Mouse (Mus musculus): ENCODE measurements around the gene Fbln2. TPM values are rescaled to one million over a fixed set of nuclear protein-coding genes. Genes with fewer than 3 reads are reported as not detected.

The Fbln2 gene
- polyA plus RNA-seq, 1 experiment: 70.4 TPM

- TF ChIP-seq POLR2A (IDR thresholded peaks at IDR 0.05; ENCODE audit: control insufficient read depth, extremely low read depth, insufficient read depth, low read length, poor library complexity) (no peak), CTCF (IDR thresholded peaks at IDR 0.05; ENCODE audit: borderline replicate concordance, control insufficient read depth, extremely low read depth, insufficient read depth, low read length, poor library complexity) (no peak)
- H3K4me1 ChIP-seq (replicated peaks; ENCODE audit: control insufficient read depth, insufficient read depth, low read length): no peaks in the 10 kb centered on the region
- H3K27ac ChIP-seq (ENCODE audit: control insufficient read depth, insufficient read depth, low read length): no peak overlapping the region
- H3K4me3 ChIP-seq (ENCODE audit: control insufficient read depth, insufficient read depth, low read length): no peak overlapping the region
- H3K36me3 ChIP-seq (ENCODE audit: control insufficient read depth, insufficient read depth, low read length): no peaks in the 10 kb centered on the region
- WGBS: 62% methylated on average over 4 of the region's 4 CpGs
- no peaks in the 10 kb centered on the region for H3K27me3 ChIP-seq (ENCODE audit: control insufficient read depth, insufficient read depth, low read length)
- no peak for DNase-seq
Measured at GRCm38 (mm10) chr6:91228980-91229379, 16.7 kb downstream of the Fbln2 start.

DNA sequence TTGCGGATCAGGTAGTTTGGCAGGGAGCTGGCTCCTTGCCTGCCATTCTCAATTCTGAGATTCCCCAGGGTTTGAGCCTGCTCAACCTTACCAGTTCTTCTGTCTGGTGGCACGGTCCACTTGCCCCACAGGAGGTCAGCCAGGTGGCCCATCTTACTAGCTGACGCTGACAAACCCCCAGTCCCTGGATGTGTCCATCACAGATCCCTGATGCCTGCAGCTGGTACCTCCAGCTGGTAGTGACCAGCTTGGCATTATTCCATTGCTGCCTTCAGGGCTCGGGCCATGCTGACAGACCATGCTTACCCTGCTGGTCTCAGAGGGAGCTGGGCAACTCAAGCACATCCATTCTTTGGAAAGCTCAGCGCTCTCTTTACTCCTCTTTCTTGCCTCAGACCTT lies 18.7 kb downstream of the Fbln2 start:
- 90% methylated on average over 5 of the region's 5 CpGs for WGBS
- no peaks in the 10 kb centered on the region for H3K27me3 ChIP-seq (ENCODE audit: control insufficient read depth, insufficient read depth, low read length)
- H3K27ac ChIP-seq (ENCODE audit: control insufficient read depth, insufficient read depth, low read length): no peak overlapping the region
- TF ChIP-seq POLR2A (IDR thresholded peaks at IDR 0.05; ENCODE audit: control insufficient read depth, extremely low read depth, insufficient read depth, low read length, poor library complexity): no peak
- no peak for TF ChIP-seq CTCF (IDR thresholded peaks at IDR 0.05; ENCODE audit: borderline replicate concordance, control insufficient read depth, extremely low read depth, insufficient read depth, low read length, poor library complexity)
- H3K4me1 ChIP-seq (replicated peaks; ENCODE audit: control insufficient read depth, insufficient read depth, low read length): no peaks in the 10 kb centered on the region
- no peaks in the 10 kb centered on the region for H3K36me3 ChIP-seq (ENCODE audit: control insufficient read depth, insufficient read depth, low read length)
- no peak for DNase-seq
- no peak overlapping the region for H3K4me3 ChIP-seq (ENCODE audit: control insufficient read depth, insufficient read depth, low read length)

DNA sequence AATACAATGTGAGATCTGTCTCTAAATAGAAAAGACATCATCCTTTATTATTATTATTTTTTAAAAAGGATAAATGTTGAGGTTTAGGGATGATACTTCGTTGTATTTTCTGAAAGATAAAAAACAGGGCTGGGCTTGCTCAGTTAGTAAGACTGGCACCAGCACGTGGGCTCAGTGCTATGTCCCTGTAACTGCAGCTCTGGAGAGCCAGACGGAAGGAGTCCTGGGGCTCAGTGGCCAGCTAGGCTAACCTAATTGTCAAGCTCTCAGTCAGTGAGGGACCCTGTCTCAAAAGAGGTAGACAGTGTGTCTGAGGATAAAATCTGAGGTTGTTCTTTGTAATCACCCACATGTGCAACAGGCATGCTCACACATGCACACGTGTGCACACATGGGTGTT lies 19.3 kb downstream of the Fbln2 start:
- no peak for TF ChIP-seq CTCF (IDR thresholded peaks at IDR 0.05; ENCODE audit: borderline replicate concordance, control insufficient read depth, extremely low read depth, insufficient read depth, low read length, poor library complexity)
- no peak for TF ChIP-seq POLR2A (IDR thresholded peaks at IDR 0.05; ENCODE audit: control insufficient read depth, extremely low read depth, insufficient read depth, low read length, poor library complexity)
- Histone ChIP-seq H3K36me3 (ENCODE audit: control insufficient read depth, insufficient read depth, low read length) (no peaks in the 10 kb centered on the region), H3K27ac (ENCODE audit: control insufficient read depth, insufficient read depth, low read length) (no peak overlapping the region), H3K27me3 (ENCODE audit: control insufficient read depth, insufficient read depth, low read length) (no peaks in the 10 kb centered on the region), H3K4me3 (ENCODE audit: control insufficient read depth, insufficient read depth, low read length) (no peak overlapping the region), H3K4me1 (replicated peaks; ENCODE audit: control insufficient read depth, insufficient read depth, low read length) (no peaks in the 10 kb centered on the region)
- 80% methylated on average over 4 of the region's 4 CpGs for WGBS
- no peak for DNase-seq

DNA sequence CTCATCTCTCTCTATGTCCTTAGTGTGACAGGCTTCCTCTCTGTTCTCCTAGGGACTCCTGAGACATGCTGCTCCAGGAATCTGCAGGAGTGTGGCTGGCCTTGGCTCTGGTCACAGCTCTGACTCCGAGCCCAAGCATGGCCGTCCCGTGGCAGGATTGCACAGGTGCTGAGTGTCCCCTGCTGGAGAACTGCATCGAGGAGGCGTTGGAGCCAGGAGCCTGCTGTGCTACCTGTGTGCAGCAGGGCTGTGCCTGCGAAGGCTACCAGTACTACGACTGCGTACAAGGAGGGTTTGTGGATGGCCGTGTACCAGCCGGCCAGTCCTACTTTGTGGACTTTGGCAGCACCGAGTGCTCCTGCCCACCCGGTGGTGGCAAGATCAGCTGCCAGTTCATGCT lies 20.8 kb downstream of the Fbln2 start:
- TF ChIP-seq CTCF (IDR thresholded peaks at IDR 0.05; ENCODE audit: borderline replicate concordance, control insufficient read depth, extremely low read depth, insufficient read depth, low read length, poor library complexity) (no peak), POLR2A (IDR thresholded peaks at IDR 0.05; ENCODE audit: control insufficient read depth, extremely low read depth, insufficient read depth, low read length, poor library complexity) (no peak)
- Histone ChIP-seq H3K27ac (ENCODE audit: control insufficient read depth, insufficient read depth, low read length) (no peak overlapping the region), H3K36me3 (ENCODE audit: control insufficient read depth, insufficient read depth, low read length) (no peaks in the 10 kb centered on the region), H3K4me1 (replicated peaks; ENCODE audit: control insufficient read depth, insufficient read depth, low read length) (no peaks in the 10 kb centered on the region), H3K27me3 (ENCODE audit: control insufficient read depth, insufficient read depth, low read length) (no peaks in the 10 kb centered on the region), H3K4me3 (ENCODE audit: control insufficient read depth, insufficient read depth, low read length) (no peak overlapping the region)
- DNase-seq: no peak
- WGBS: 86% methylated on average over 12 of the region's 12 CpGs

- WGBS: 77% methylated on average over 10 of the region's 10 CpGs
- Histone ChIP-seq H3K27me3 (ENCODE audit: control insufficient read depth, insufficient read depth, low read length) (no peaks in the 10 kb centered on the region), H3K4me1 (replicated peaks; ENCODE audit: control insufficient read depth, insufficient read depth, low read length) (no peaks in the 10 kb centered on the region), H3K36me3 (ENCODE audit: control insufficient read depth, insufficient read depth, low read length) (no peaks in the 10 kb centered on the region), H3K27ac (ENCODE audit: control insufficient read depth, insufficient read depth, low read length) (no peak overlapping the region), H3K4me3 (ENCODE audit: control insufficient read depth, insufficient read depth, low read length) (no peak overlapping the region)
- no peak for DNase-seq
- TF ChIP-seq CTCF (IDR thresholded peaks at IDR 0.05; ENCODE audit: borderline replicate concordance, control insufficient read depth, extremely low read depth, insufficient read depth, low read length, poor library complexity): no peak
- no peak for TF ChIP-seq POLR2A (IDR thresholded peaks at IDR 0.05; ENCODE audit: control insufficient read depth, extremely low read depth, insufficient read depth, low read length, poor library complexity)
Measured at GRCm38 (mm10) chr6:91233424-91234015, 21.3 kb downstream of the Fbln2 start.

DNA sequence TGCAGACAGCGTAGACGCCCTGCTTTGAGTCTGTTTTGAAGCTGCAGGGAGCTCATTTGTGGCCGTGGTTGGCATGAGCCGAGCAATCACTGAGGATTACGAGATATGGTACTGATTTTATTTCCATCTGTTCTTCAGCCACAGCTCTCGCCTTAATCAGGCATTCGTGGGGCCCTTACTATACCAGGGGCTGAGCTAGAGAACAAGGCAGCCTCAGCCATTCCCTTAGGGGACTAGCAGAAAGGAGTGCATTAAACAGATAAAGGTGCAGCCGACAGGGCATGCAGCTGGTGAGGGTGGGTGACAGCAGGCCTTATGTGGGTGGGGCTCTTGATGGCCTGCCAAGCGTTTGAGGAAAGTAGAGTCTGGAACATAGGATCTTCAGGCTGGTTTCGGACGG lies 23.8 kb downstream of the Fbln2 start:
- Histone ChIP-seq H3K27me3 (ENCODE audit: control insufficient read depth, insufficient read depth, low read length) (no peaks in the 10 kb centered on the region), H3K36me3 (ENCODE audit: control insufficient read depth, insufficient read depth, low read length) (no peaks in the 10 kb centered on the region), H3K4me1 (replicated peaks; ENCODE audit: control insufficient read depth, insufficient read depth, low read length) (no peaks in the 10 kb centered on the region), H3K27ac (ENCODE audit: control insufficient read depth, insufficient read depth, low read length) (no peak overlapping the region), H3K4me3 (ENCODE audit: control insufficient read depth, insufficient read depth, low read length) (no peak overlapping the region)
- DNase-seq: no peak
- 84% methylated on average over 11 of the region's 11 CpGs for WGBS
- TF ChIP-seq POLR2A (IDR thresholded peaks at IDR 0.05; ENCODE audit: control insufficient read depth, extremely low read depth, insufficient read depth, low read length, poor library complexity) (no peak), CTCF (IDR thresholded peaks at IDR 0.05; ENCODE audit: borderline replicate concordance, control insufficient read depth, extremely low read depth, insufficient read depth, low read length, poor library complexity) (no peak)

- Histone ChIP-seq H3K4me3 (ENCODE audit: control insufficient read depth, insufficient read depth, low read length) (no peak overlapping the region), H3K36me3 (ENCODE audit: control insufficient read depth, insufficient read depth, low read length) (no peaks in the 10 kb centered on the region), H3K27me3 (ENCODE audit: control insufficient read depth, insufficient read depth, low read length) (no peaks in the 10 kb centered on the region), H3K27ac (ENCODE audit: control insufficient read depth, insufficient read depth, low read length) (no peak overlapping the region), H3K4me1 (replicated peaks; ENCODE audit: control insufficient read depth, insufficient read depth, low read length) (no peaks in the 10 kb centered on the region)
- 82% methylated on average over 6 of the region's 6 CpGs for WGBS
- DNase-seq: no peak
- TF ChIP-seq CTCF (IDR thresholded peaks at IDR 0.05; ENCODE audit: borderline replicate concordance, control insufficient read depth, extremely low read depth, insufficient read depth, low read length, poor library complexity) (no peak), POLR2A (IDR thresholded peaks at IDR 0.05; ENCODE audit: control insufficient read depth, extremely low read depth, insufficient read depth, low read length, poor library complexity) (no peak)
Measured at GRCm38 (mm10) chr6:91236429-91236828, 24.2 kb downstream of the Fbln2 start.

Data from thymus, adult 2 months (tissue).